Mouse (Mus musculus): ENCODE measurements around the gene Cacna1a.
"Not testable (repeated sequence)": the region's sequence is repeated elsewhere in the genome, so short reads cannot be mapped to it uniquely, and the experiment has no call there.

GRCm38 (mm10) chr8:84670295-84671006 lies 282.2 kb downstream of the Cacna1a start:
- not testable (repeated sequence) for TF ChIP-seq GATA1 (IDR thresholded peaks at IDR 0.05; ENCODE audit: borderline replicate concordance, low read length); FLI1 (IDR thresholded peaks at IDR 0.05; ENCODE audit: low read length)
